Mouse (Mus musculus) telencephalon, adult 2 months (tissue): ENCODE data around the gene Vta1.

ENCODE experiments used
- DNase-seq: peaks from one replicate; pipeline ENCODE4 v3.0.0-alpha.2; 2011; ENCODE audit warnings: low read depth, low spot score

Vta1 gene

GRCm38 (mm10) chr10:14705072-14706066, at the start of gene Vta1, which contains the start of gene Nmbr:
Gene Vta1 (minus strand): TSS chr10:14705560.
Gene Nmbr (plus strand): TSS chr10:14705591.
- peak; percentile 98 for DNase-seq

GRCm38 (mm10) chr10:14734285-14734684, 28.9 kb upstream of the Vta1 start:
- peak; percentile 50 for DNase-seq

GRCm38 (mm10) chr10:14725671-14726070, 20.3 kb upstream of the Vta1 start:
- DNase-seq: peak; percentile 70

GRCm38 (mm10) chr10:14718114-14718513, 12.8 kb upstream of the Vta1 start, which contains the start of gene Gje1:
Gene Gje1 (minus strand): TSS chr10:14718214.
- no peak for DNase-seq

GRCm38 (mm10) chr10:14703830-14704420, 1.4 kb downstream of the Vta1 start:
- no peak for DNase-seq

GRCm38 (mm10) chr10:14703239-14703638, 2.1 kb downstream of the Vta1 start:
- no peak for DNase-seq

GRCm38 (mm10) chr10:14690349-14690748, 15.0 kb downstream of the Vta1 start:
- no peak for DNase-seq

GRCm38 (mm10) chr10:14688785-14689442, 16.4 kb downstream of the Vta1 start:
- DNase-seq: no peak

- no peak for DNase-seq
Measured at GRCm38 (mm10) chr10:14685663-14686062, 19.7 kb downstream of the Vta1 start.

GRCm38 (mm10) chr10:14666147-14666546, 39.2 kb downstream of the Vta1 start:
- DNase-seq: no peak

GRCm38 (mm10) chr10:14660875-14661274, 44.5 kb downstream of the Vta1 start:
- DNase-seq: no peak

- DNase-seq: no peak
Measured at GRCm38 (mm10) chr10:14639635-14640034, 65.7 kb downstream of the Vta1 start.

GRCm38 (mm10) chr10:14639043-14639442, 66.3 kb downstream of the Vta1 start:
- DNase-seq: peak; percentile 22

- DNase-seq: no peak
Measured at GRCm38 (mm10) chr10:14625706-14626105, 79.7 kb downstream of the Vta1 start.

- DNase-seq: no peak
Measured at GRCm38 (mm10) chr10:14619156-14619555, 86.2 kb downstream of the Vta1 start.

GRCm38 (mm10) chr10:14618301-14618700, 87.1 kb downstream of the Vta1 start:
- no peak for DNase-seq

GRCm38 (mm10) chr10:14615441-14615840, 89.9 kb downstream of the Vta1 start:
- no peak for DNase-seq

- no peak for DNase-seq
Measured at GRCm38 (mm10) chr10:14607597-14607996, 97.8 kb downstream of the Vta1 start.
